Mouse (Mus musculus): ENCODE results near the gene Ahctf1.

GRCm38 (mm10) chr1:179805751-179806150 lies 2.3 kb upstream of the Ahctf1 start:
- TF ChIP-seq CTCF (IDR thresholded peaks at IDR 0.05; ENCODE audit: low read depth, low read length), result no peak
- no peak for TF ChIP-seq POLR2A (IDR thresholded peaks at IDR 0.05; ENCODE audit: insufficient read depth, low read length)
- TF ChIP-seq EP300 (IDR thresholded peaks at IDR 0.05; ENCODE audit: insufficient read depth, low read depth, low read length), result no peak

Data from ES-Bruce4 (cell line).